Mouse (Mus musculus) heart, embryonic 12.5 days (tissue): ENCODE data around the gene Rhbdd1. TPM values are rescaled to one million over a fixed set of nuclear protein-coding genes. Genes with fewer than 3 reads are reported as not detected.

Experiments
- ATAC-seq: fragments of 200-750 bp; cut with Nextera tagmentation; 2 replicates; pipeline ENCODE4 v1.8.0; 2017; ENCODE audit warnings: moderate TSS enrichment, moderate library complexity; ENCODE audit not compliant: insufficient number of reproducible peaks, low FRiP score
- H3K27ac ChIP-seq: fragments of 300-500 bp; sonication (generic); 2 replicates; pipeline ENCODE4 v1.5.1; 2016; ENCODE audit warnings: mild to moderate bottlenecking, moderate library complexity; ENCODE audit not compliant: poor library complexity, severe bottlenecking
- H3K27me3 ChIP-seq: fragments of 300-500 bp; sonication (generic); replicated peaks from 2 replicates; pipeline ENCODE4 v1.6.1; 2016; ENCODE audit warnings: mild to moderate bottlenecking, moderate library complexity
- H3K36me3 ChIP-seq: fragments of 300-500 bp; sonication (generic); 2 replicates; pipeline ENCODE4 v1.6.1; 2016; ENCODE audit warnings: mild to moderate bottlenecking, moderate library complexity
- H3K4me1 ChIP-seq: fragments of 300-500 bp; sonication (generic); replicated peaks from 2 replicates; pipeline ENCODE4 v1.6.1; 2016; ENCODE audit warnings: mild to moderate bottlenecking
- H3K4me2 ChIP-seq: fragments of 300-500 bp; sonication (generic); 2 replicates; pipeline ENCODE4 v1.6.1; 2016; ENCODE audit warnings: mild to moderate bottlenecking, moderate library complexity
- H3K4me3 ChIP-seq: fragments of 300-500 bp; sonication (generic); 2 replicates; pipeline ENCODE4 v1.5.1; 2016; ENCODE audit warnings: mild to moderate bottlenecking
- H3K9ac ChIP-seq: fragments of 300-500 bp; sonication (generic); 2 replicates; pipeline ENCODE4 v1.6.1; 2016; ENCODE audit warnings: mild to moderate bottlenecking, moderate library complexity
- H3K9me3 ChIP-seq: fragments of 300-500 bp; sonication (generic); replicated peaks from 2 replicates; pipeline ENCODE4 v1.6.1; 2016; ENCODE audit warnings: mild to moderate bottlenecking, moderate library complexity
- WGBS: fragments of 180-500 bp; shearing (Covaris S2); methylation state at CpG from one replicate; pipeline ENCODE4 v1.1.7; 2016; 5-methylcytosine and 5-hydroxymethylcytosine counted together
- polyA plus RNA-seq: library from polyadenylated mRNA; unstranded; fragments of >200 nt; fragmentation: Nextera tagmentation; extraction: Ambion mirVana; gene quantifications from 2 replicates; pipeline ENCODE4 v1.2.1, GENCODE M21; 2016

The Rhbdd1 gene
- polyA plus RNA-seq, 1 experiment from 2014 or later = 11.9 TPM

DNA sequence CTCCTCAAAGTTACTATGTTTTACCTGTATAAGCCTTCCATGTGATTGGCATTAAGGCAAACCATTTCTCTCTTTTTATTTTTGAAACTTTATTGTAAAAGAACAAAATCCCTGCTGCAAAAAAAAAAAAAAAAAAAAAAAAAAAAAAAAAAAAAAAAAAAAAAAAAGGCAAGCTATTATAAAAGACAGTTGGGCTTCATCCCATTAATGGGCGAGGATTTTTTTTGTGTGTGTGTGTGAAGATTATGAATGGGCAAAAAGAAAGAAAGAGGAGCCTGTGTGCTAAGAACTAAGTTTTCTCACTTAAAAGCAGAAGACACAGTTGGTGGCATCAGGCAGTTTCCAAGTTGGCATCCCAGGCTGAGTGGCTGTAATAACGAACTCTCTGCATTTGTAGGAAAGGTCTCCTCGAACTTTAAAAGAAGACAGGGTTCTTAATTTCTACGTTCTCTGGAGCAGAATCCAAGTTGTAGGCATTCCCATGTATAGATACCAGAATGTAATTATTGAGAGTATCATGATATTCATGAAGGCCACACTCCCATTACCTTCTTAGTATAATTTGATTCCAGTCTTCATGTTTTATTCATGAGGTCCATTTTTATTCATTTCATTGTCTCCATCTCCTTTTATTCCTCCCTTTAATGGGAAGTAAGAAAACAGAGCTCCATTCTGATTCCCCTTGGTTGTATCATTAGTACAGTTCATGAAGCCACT lies 13.1 kb downstream of the Rhbdd1 start:
- no peaks in the 10 kb centered on the region for H3K9me3 ChIP-seq
- no peak overlapping the region for H3K4me2 ChIP-seq
- H3K27me3 ChIP-seq = no peaks in the 10 kb centered on the region
- no peak overlapping the region for H3K9ac ChIP-seq
- H3K36me3 ChIP-seq = no peaks in the 10 kb centered on the region
- ATAC-seq = no peak
- H3K4me1 ChIP-seq = 0 out of 2 replicates have a peak, but pooled peaks cover 3% of the 10 kb centered on the region
- H3K4me3 ChIP-seq = no peak overlapping the region
- WGBS = 78% methylated on average over 4 of the region's 4 CpGs
- no peak overlapping the region for H3K27ac ChIP-seq

DNA sequence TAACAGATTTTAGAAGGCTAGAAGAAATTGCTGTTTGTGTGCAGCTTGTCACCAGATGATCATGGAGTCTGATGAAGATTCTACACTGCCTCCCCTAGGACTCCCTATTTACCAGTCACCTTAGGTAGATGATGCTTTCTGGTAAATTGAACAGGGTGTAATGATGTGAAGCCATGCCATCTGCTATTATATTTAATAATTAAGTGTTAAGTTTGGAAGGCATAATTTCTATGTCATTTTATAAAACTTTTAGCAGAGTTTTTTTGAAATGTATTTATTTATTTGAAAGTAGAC lies 13.6 kb downstream of the Rhbdd1 start:
- Histone ChIP-seq H3K9ac (no peak overlapping the region), H3K27ac (no peak overlapping the region), H3K9me3 (no peaks in the 10 kb centered on the region), H3K36me3 (no peaks in the 10 kb centered on the region), H3K4me1 (no peaks in the 10 kb centered on the region), H3K4me3 (no peak overlapping the region), H3K27me3 (no peaks in the 10 kb centered on the region), H3K4me2 (no peak overlapping the region)
- no peak for ATAC-seq

DNA sequence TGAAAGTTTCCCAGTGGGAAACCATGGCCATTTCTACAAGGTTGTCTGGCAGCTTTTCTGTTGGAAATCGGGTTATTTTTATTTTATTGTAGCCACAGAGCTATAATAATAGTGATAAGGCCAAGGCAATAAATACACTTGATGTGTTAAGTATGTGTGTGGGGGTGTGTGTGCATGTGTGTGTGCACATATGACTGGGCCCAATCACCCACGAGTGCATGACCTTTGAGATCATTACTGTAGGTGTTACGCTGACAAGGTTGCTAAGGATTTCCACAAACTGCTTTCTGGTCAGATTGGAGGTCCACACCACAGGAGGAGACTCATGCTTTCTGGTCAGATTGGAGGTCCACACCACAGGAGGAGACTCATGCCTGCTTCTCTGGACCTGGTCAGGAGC lies 18.3 kb downstream of the Rhbdd1 start:
- Histone ChIP-seq H3K27me3 (no peaks in the 10 kb centered on the region), H3K4me1 (no peaks in the 10 kb centered on the region), H3K27ac (no peak overlapping the region), H3K9me3 (no peaks in the 10 kb centered on the region), H3K9ac (no peak overlapping the region), H3K4me2 (no peak overlapping the region), H3K36me3 (no peaks in the 10 kb centered on the region), H3K4me3 (no peak overlapping the region)
- ATAC-seq = no peak
- 84% methylated on average over 3 of the region's 3 CpGs for WGBS

DNA sequence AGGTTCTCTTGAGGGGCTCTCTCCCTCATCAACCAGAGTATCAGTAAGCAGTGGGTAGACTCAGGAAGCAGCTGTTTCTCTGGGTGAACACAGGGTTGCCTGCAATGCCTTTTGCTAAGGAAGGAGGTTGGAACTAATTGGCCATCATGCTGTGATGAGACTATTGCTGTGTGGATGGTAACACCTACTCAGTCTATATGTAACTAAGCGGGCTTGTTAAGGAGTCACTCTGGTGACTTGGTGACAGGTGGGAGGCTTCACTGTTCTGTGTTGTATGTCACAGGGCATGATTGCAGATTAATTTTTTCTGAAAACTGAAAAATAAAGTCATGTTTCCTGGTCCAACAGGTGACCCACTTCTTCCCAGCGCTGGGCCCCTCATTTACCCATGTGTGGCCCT lies 36.8 kb downstream of the Rhbdd1 start:
- Histone ChIP-seq H3K36me3 (0 out of 2 replicates have a peak, but pooled peaks cover 2% of the 10 kb centered on the region), H3K4me3 (no peak overlapping the region), H3K27ac (no peak overlapping the region), H3K4me1 (0 out of 2 replicates have a peak, but pooled peaks cover under 1% of the 10 kb centered on the region), H3K27me3 (peaks cover 8% of the 10 kb centered on the region; the same call in 1 of the 2 replicates), H3K4me2 (no peak overlapping the region), H3K9ac (no peak overlapping the region), H3K9me3 (no peaks in the 10 kb centered on the region)
- WGBS = 90% methylated on average over 2 of the region's 2 CpGs
- ATAC-seq = no peak

DNA sequence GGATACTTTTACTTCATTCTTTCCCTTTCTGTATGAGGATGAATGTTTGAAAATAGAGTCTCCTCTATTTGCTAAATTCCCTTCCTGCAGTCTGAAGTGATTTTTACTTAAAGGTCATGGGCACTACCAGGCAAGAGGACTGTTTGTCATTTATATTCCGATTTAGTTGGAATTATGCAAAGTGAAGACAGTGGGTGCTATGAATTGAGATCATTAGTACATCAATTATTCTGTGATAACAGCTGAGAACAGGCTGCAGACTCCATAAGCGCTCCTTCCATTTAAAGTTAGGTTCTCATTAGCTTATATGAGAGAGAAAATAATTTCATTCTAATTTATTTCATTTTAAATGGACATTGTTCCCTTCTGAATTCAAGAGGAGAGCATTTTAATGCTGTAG lies 37.5 kb downstream of the Rhbdd1 start:
- ATAC-seq = no peak
- H3K4me3 ChIP-seq = no peak overlapping the region
- 0 out of 2 replicates have a peak, but pooled peaks cover 7% of the 10 kb centered on the region for H3K4me1 ChIP-seq
- no peak overlapping the region for H3K27ac ChIP-seq
- no peaks in the 10 kb centered on the region for H3K9me3 ChIP-seq
- H3K9ac ChIP-seq = no peak overlapping the region
- peaks cover 8% of the 10 kb centered on the region; the same call in 1 of the 2 replicates for H3K27me3 ChIP-seq
- 0 out of 2 replicates have a peak, but pooled peaks cover 2% of the 10 kb centered on the region for H3K36me3 ChIP-seq
- WGBS = 87% methylated on average over 2 of the region's 2 CpGs
- no peak overlapping the region for H3K4me2 ChIP-seq

DNA sequence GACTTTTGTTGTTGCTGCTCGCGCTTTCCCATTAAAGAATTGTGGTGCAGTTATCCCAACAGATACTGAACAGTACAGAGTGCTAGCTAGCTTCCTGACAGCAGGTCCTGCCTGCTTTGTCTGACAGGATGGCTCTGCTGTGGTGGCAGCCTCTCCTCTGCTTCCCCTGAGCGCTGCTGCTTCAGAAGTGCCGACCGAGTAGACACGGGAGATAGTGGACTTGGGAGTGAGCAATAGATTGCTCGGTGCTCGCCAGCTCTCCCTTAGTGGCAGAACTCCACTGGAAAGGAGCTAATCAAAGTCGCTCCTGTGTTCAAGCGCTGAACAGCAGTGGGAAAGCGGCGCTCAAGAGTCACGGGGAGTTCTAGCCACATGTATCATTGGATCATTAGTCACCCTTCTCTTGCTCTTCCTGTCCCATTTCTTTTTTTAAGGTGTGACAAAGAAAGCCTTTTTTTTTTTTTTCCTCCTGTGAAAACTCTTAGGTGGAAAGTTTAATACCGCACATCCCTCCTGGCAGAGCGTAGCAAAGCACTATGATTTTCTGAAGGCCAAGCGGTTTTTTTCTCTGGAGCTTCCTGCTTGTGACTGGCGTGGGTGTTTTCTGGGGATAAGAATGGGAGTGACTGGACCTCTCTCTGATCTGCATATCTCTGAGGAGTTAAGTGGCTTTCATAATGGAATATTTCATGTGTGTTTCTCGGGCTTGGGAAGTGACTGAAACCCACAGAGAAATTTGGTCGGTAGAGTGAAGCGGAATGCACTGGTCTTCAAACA lies 42.8 kb downstream of the Rhbdd1 start:
- Histone ChIP-seq H3K27me3 (peaks cover 42% of the 10 kb centered on the region), H3K4me1 (peaks cover 30% of the 10 kb centered on the region), H3K4me3 (peak overlapping the region; percentile 27), H3K9me3 (0 out of 2 replicates have a peak, but pooled peaks cover 4% of the 10 kb centered on the region), H3K9ac (no peak overlapping the region; the same call in 1 of the 2 replicates), H3K36me3 (no peaks in the 10 kb centered on the region), H3K4me2 (peak overlapping the region; percentile 53), H3K27ac (no peak overlapping the region)
- WGBS = 39% methylated on average over 20 of the region's 20 CpGs
- ATAC-seq = peak; percentile 85

DNA sequence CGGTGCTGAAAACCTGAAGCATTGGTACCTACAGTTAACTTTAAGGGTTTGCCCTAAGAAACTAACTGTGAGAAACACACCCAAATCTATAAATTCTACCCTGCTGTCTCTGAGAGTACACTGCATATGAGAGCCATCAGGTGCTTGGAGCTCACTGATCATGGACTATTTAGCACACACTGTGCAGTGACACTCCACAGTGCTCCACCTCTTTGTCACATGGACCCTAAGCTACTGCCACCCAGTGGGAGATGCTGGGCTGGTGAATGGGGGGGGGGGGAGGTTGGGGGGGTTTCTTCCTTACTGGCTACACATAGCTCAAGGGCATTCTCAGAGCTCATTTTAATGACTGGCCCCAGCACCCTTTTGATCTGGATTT lies 43.4 kb downstream of the Rhbdd1 start:
- Histone ChIP-seq H3K9ac (no peak overlapping the region), H3K4me1 (peaks cover 36% of the 10 kb centered on the region), H3K4me3 (no peak overlapping the region), H3K36me3 (no peaks in the 10 kb centered on the region), H3K9me3 (0 out of 2 replicates have a peak, but pooled peaks cover 4% of the 10 kb centered on the region), H3K27ac (no peak overlapping the region), H3K4me2 (peak overlapping the region; percentile 53; the same call in 1 of the 2 replicates), H3K27me3 (peaks cover 42% of the 10 kb centered on the region)
- WGBS = 66% methylated on average over 1 of the region's 1 CpGs
- no peak for ATAC-seq

DNA sequence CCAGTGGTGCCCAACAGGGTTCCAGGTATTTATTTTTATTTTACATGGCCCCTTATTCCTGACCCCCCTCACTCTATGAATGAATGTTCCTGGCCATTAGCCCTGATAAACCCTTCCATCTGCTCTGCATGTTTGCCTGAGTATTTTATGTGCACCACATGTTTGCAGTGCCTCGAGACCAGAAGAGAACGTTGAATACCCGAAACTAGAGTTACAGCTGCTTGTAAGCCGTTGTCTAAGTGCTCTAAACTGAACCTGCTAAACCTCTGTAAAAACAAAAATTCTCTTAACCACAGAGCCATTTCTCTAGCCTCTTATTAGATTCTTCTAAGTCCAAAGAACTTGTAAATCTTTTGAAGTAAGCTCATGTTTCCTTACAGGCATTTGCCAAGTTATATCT lies 45.0 kb downstream of the Rhbdd1 start:
- H3K4me2 ChIP-seq = no peak overlapping the region
- 89% methylated on average over 4 of the region's 4 CpGs for WGBS

DNA sequence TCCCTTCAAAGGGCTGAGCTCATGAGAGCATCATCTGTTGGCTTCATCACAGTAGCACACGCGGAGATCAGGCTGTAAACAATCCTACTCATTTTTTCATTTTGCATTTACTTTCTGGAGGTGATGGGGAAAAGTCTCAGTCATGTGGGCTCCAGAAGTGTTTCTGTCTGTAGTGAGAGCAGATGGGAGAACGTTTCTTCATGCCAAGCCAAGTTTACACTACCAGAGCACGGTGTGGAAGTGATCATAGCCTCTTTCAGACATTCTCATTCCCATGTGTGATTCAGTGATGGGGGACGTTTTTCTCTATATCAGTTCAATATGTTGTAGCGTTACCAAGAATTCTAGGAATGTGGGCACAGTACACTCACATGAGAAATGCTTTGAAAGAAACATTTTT lies 45.9 kb downstream of the Rhbdd1 start:
- Histone ChIP-seq H3K27ac (no peak overlapping the region), H3K27me3 (peaks cover 48% of the 10 kb centered on the region), H3K4me1 (peaks cover 37% of the 10 kb centered on the region)

More for the DNA sequence above, 45.0 kb downstream of the Rhbdd1 start:
- Histone ChIP-seq H3K9me3 (0 out of 2 replicates have a peak, but pooled peaks cover 4% of the 10 kb centered on the region), H3K27me3 (peaks cover 43% of the 10 kb centered on the region), H3K27ac (no peak overlapping the region), H3K36me3 (no peaks in the 10 kb centered on the region), H3K9ac (no peak overlapping the region), H3K4me1 (peaks cover 37% of the 10 kb centered on the region), H3K4me3 (no peak overlapping the region)
- no peak for ATAC-seq

DNA sequence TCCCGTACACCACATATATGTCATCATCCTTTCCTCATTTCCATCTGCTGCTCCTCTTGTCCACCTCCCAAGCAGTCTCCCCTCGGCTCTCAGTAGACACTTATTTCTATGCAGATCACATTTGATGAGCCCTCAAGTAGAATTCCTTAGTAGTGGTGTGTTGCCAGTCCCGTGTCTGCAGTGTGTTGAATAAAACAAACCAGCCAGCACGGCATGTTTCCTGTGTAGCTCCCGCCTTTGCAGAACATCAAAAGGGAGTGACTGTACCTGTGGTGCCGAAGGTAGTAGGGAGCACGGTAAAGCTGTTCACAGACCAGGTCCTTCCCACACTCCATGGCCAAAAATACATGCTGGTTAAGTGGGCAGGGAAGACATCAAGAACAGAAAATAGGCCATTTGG lies 47.8 kb downstream of the Rhbdd1 start:
- WGBS = 58% methylated on average over 7 of the region's 7 CpGs
- no peak overlapping the region for H3K9ac ChIP-seq
- H3K9me3 ChIP-seq = 0 out of 2 replicates have a peak, but pooled peaks cover 4% of the 10 kb centered on the region
- peak overlapping the region; percentile 30 for H3K4me2 ChIP-seq
- H3K27me3 ChIP-seq = peaks cover 58% of the 10 kb centered on the region
- H3K36me3 ChIP-seq = no peaks in the 10 kb centered on the region
- H3K4me1 ChIP-seq = peaks cover 27% of the 10 kb centered on the region
- no peak for ATAC-seq
- H3K27ac ChIP-seq = no peak overlapping the region
- H3K4me3 ChIP-seq = no peak overlapping the region

More for the DNA sequence above, 45.9 kb downstream of the Rhbdd1 start:
- Histone ChIP-seq H3K36me3 (no peaks in the 10 kb centered on the region), H3K4me3 (no peak overlapping the region), H3K9me3 (0 out of 2 replicates have a peak, but pooled peaks cover 4% of the 10 kb centered on the region), H3K9ac (no peak overlapping the region), H3K4me2 (no peak overlapping the region)
- 80% methylated on average over 6 of the region's 6 CpGs for WGBS
- no peak for ATAC-seq

DNA sequence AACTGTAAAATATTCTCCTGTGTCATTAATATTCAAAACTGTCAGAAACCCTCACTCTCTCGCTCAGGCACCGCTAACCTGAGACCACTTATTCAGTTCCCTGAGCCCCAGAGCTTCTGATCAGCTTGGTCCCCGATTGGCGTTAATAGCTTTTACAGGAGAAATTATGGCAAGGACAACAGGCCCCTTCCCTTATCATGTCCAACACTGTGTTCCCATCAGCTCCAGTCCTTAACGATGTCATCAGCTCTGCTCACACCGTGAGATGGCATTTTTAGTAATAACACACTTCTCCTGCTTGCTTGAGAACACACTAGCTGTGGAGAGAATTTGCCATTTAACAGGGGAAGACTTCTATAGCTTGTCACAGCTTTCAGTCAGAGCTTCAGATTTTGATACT lies 48.2 kb downstream of the Rhbdd1 start:
- 0 out of 2 replicates have a peak, but pooled peaks cover 4% of the 10 kb centered on the region for H3K9me3 ChIP-seq
- H3K9ac ChIP-seq = no peak overlapping the region
- H3K27me3 ChIP-seq = peaks cover 60% of the 10 kb centered on the region
- WGBS = 29% methylated on average over 6 of the region's 6 CpGs
- H3K4me2 ChIP-seq = peak overlapping the region; percentile 30
- peaks cover 24% of the 10 kb centered on the region for H3K4me1 ChIP-seq
- no peaks in the 10 kb centered on the region for H3K36me3 ChIP-seq
- no peak overlapping the region for H3K27ac ChIP-seq
- no peak overlapping the region for H3K4me3 ChIP-seq
- ATAC-seq = peak; percentile 84
